Mouse (Mus musculus): ENCODE measurements around the gene Cdh22. TPM values are rescaled to one million over a fixed set of nuclear protein-coding genes. Genes with fewer than 3 reads are reported as not detected.

Gene Cdh22
- polyA plus RNA-seq, 1 experiment, result 0.80 TPM

GRCm38 (mm10) chr2:165273589-165273988 is 38.9 kb upstream of the Cdh22 start:
- Histone ChIP-seq H3K4me1 (ENCODE audit: control insufficient read depth, insufficient read depth, low read length) (no peaks in the 10 kb centered on the region; the same call in 1 of the 2 replicates), H3K4me3 (replicated peaks; ENCODE audit: control insufficient read depth, low read depth, low read length) (no peak overlapping the region), H3K27ac (ENCODE audit: control insufficient read depth, insufficient read depth, low read depth, low read length, poor library complexity) (no peak overlapping the region)
- TF ChIP-seq POLR2A (IDR thresholded peaks at IDR 0.05; ENCODE audit: borderline replicate concordance, control insufficient read depth, low read depth, low read length) (no peak), CTCF (IDR thresholded peaks at IDR 0.05; ENCODE audit: control insufficient read depth, insufficient read depth, low read length) (no peak)
- 39% methylated on average over 4 of the region's 4 CpGs for WGBS

GRCm38 (mm10) chr2:165271326-165271725 is 36.7 kb upstream of the Cdh22 start:
- TF ChIP-seq POLR2A (IDR thresholded peaks at IDR 0.05; ENCODE audit: borderline replicate concordance, control insufficient read depth, low read depth, low read length) (no peak), CTCF (IDR thresholded peaks at IDR 0.05; ENCODE audit: control insufficient read depth, insufficient read depth, low read length) (no peak)
- Histone ChIP-seq H3K4me1 (ENCODE audit: control insufficient read depth, insufficient read depth, low read length) (no peaks in the 10 kb centered on the region; the same call in 1 of the 2 replicates), H3K27ac (ENCODE audit: control insufficient read depth, insufficient read depth, low read depth, low read length, poor library complexity) (no peak overlapping the region), H3K4me3 (replicated peaks; ENCODE audit: control insufficient read depth, low read depth, low read length) (no peak overlapping the region)
- 25% methylated on average over 8 of the region's 8 CpGs for WGBS

- TF ChIP-seq CTCF (IDR thresholded peaks at IDR 0.05; ENCODE audit: control insufficient read depth, insufficient read depth, low read length) (no peak), POLR2A (IDR thresholded peaks at IDR 0.05; ENCODE audit: borderline replicate concordance, control insufficient read depth, low read depth, low read length) (no peak)
- Histone ChIP-seq H3K4me3 (replicated peaks; ENCODE audit: control insufficient read depth, low read depth, low read length) (no peak overlapping the region), H3K27ac (ENCODE audit: control insufficient read depth, insufficient read depth, low read depth, low read length, poor library complexity) (no peak overlapping the region), H3K4me1 (ENCODE audit: control insufficient read depth, insufficient read depth, low read length) (no peaks in the 10 kb centered on the region; the same call in 1 of the 2 replicates)
- WGBS, result 10% methylated on average over 7 of the region's 7 CpGs
These were observed 36.2 kb upstream of the Cdh22 start for GRCm38 (mm10) chr2:165270858-165271257.

GRCm38 (mm10) chr2:165266739-165267138 is 32.1 kb upstream of the Cdh22 start:
- no peak overlapping the region for H3K27ac ChIP-seq (ENCODE audit: control insufficient read depth, insufficient read depth, low read depth, low read length, poor library complexity)
- TF ChIP-seq CTCF (IDR thresholded peaks at IDR 0.05; ENCODE audit: control insufficient read depth, insufficient read depth, low read length) (no peak), POLR2A (IDR thresholded peaks at IDR 0.05; ENCODE audit: borderline replicate concordance, control insufficient read depth, low read depth, low read length) (no peak)
- H3K4me1 ChIP-seq (ENCODE audit: control insufficient read depth, insufficient read depth, low read length), result no peaks in the 10 kb centered on the region; the same call in 1 of the 2 replicates
- no peak overlapping the region for H3K4me3 ChIP-seq (replicated peaks; ENCODE audit: control insufficient read depth, low read depth, low read length)
- WGBS, result 34% methylated on average over 12 of the region's 12 CpGs

- WGBS, result 53% methylated on average over 7 of the region's 7 CpGs
- H3K4me1 ChIP-seq (ENCODE audit: control insufficient read depth, insufficient read depth, low read length), result no peaks in the 10 kb centered on the region
- TF ChIP-seq CTCF (IDR thresholded peaks at IDR 0.05; ENCODE audit: control insufficient read depth, insufficient read depth, low read length), result no peak
- TF ChIP-seq POLR2A (IDR thresholded peaks at IDR 0.05; ENCODE audit: borderline replicate concordance, control insufficient read depth, low read depth, low read length), result no peak
- H3K27ac ChIP-seq (ENCODE audit: control insufficient read depth, insufficient read depth, low read depth, low read length, poor library complexity), result no peak overlapping the region
- H3K4me3 ChIP-seq (replicated peaks; ENCODE audit: control insufficient read depth, low read depth, low read length), result no peak overlapping the region
These were observed 29.2 kb upstream of the Cdh22 start for GRCm38 (mm10) chr2:165263861-165264260.

- 44% methylated on average over 18 of the region's 18 CpGs for WGBS
- no peak overlapping the region for H3K4me3 ChIP-seq (replicated peaks; ENCODE audit: control insufficient read depth, low read depth, low read length)
- no peak for TF ChIP-seq POLR2A (IDR thresholded peaks at IDR 0.05; ENCODE audit: borderline replicate concordance, control insufficient read depth, low read depth, low read length)
- TF ChIP-seq CTCF (IDR thresholded peaks at IDR 0.05; ENCODE audit: control insufficient read depth, insufficient read depth, low read length), result no peak
- no peak overlapping the region for H3K27ac ChIP-seq (ENCODE audit: control insufficient read depth, insufficient read depth, low read depth, low read length, poor library complexity)
- H3K4me1 ChIP-seq (ENCODE audit: control insufficient read depth, insufficient read depth, low read length), result no peaks in the 10 kb centered on the region
These were observed 27.8 kb upstream of the Cdh22 start for GRCm38 (mm10) chr2:165262274-165262990.

- no peak overlapping the region for H3K27ac ChIP-seq (ENCODE audit: control insufficient read depth, insufficient read depth, low read depth, low read length, poor library complexity)
These were observed 25.2 kb upstream of the Cdh22 start for GRCm38 (mm10) chr2:165259859-165260258.

GRCm38 (mm10) chr2:165258321-165258720 is 23.7 kb upstream of the Cdh22 start:
- Histone ChIP-seq H3K27ac (ENCODE audit: control insufficient read depth, insufficient read depth, low read depth, low read length, poor library complexity) (no peak overlapping the region), H3K4me3 (replicated peaks; ENCODE audit: control insufficient read depth, low read depth, low read length) (no peak overlapping the region), H3K4me1 (ENCODE audit: control insufficient read depth, insufficient read depth, low read length) (no peaks in the 10 kb centered on the region)
- TF ChIP-seq POLR2A (IDR thresholded peaks at IDR 0.05; ENCODE audit: borderline replicate concordance, control insufficient read depth, low read depth, low read length) (no peak), CTCF (IDR thresholded peaks at IDR 0.05; ENCODE audit: control insufficient read depth, insufficient read depth, low read length) (no peak)
- WGBS, result 83% methylated on average over 6 of the region's 6 CpGs

More at GRCm38 (mm10) chr2:165259859-165260258, 25.2 kb upstream of the Cdh22 start:
- Histone ChIP-seq H3K4me3 (replicated peaks; ENCODE audit: control insufficient read depth, low read depth, low read length) (no peak overlapping the region), H3K4me1 (ENCODE audit: control insufficient read depth, insufficient read depth, low read length) (no peaks in the 10 kb centered on the region)
- WGBS, result 60% methylated on average over 8 of the region's 8 CpGs
- TF ChIP-seq CTCF (IDR thresholded peaks at IDR 0.05; ENCODE audit: control insufficient read depth, insufficient read depth, low read length) (no peak), POLR2A (IDR thresholded peaks at IDR 0.05; ENCODE audit: borderline replicate concordance, control insufficient read depth, low read depth, low read length) (no peak)

All from bone marrow, adult 2 months (tissue).